Mouse (Mus musculus): ENCODE measurements at regions not wholly inside any gene's neighbourhood (a gene's known extent, or its start where the extent isn't known, plus 50 kb on each side); places are given as distances from the start of the nearest gene placed in this dataset.
"Not testable (repeated sequence)": the region's sequence is repeated elsewhere in the genome, so short reads cannot be mapped to it uniquely, and the experiment has no call there.

DNA sequence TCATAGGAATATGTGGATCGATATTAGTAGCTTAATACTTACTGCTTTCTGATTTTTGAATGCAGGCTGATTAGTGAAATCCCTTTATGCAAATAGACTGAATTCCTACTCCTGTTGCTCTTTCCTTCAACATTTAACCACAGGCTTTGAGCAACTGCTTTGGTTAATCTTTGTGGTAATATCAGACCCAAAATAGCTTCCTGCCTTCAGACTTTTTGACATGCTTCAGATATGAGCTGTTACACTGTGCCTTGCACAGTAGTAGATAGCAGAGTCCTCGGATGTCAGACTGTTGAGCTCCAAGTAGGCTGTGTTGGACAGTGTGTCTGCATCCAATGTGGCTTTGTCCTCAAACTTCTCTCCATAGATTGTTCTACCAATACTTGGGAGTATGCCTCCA lies 1020.6 kb downstream of the Adam6a start:
- no peak for DNase-seq (ENCODE audit: low spot score)

DNA sequence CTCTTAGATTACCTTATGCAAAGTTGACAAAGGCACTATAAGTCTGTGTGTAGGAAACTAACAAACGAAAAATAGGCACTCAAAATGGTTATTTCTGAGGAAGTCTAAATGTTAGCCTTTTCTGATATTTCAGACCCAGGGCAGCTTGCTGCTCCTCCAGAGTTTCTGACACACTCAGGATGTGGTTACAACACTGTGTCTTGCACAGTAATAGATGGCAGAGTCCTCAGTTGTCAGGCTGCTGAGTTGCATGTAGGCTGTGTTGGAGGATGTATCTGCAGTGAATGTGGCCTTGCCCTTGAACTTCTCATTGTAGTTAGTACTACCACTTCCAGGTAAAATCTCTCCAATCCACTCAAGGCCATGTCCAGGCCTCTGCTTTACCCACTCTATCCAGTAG lies 1039.7 kb downstream of the Adam6a start:
- no peak for DNase-seq (ENCODE audit: low spot score)

DNA sequence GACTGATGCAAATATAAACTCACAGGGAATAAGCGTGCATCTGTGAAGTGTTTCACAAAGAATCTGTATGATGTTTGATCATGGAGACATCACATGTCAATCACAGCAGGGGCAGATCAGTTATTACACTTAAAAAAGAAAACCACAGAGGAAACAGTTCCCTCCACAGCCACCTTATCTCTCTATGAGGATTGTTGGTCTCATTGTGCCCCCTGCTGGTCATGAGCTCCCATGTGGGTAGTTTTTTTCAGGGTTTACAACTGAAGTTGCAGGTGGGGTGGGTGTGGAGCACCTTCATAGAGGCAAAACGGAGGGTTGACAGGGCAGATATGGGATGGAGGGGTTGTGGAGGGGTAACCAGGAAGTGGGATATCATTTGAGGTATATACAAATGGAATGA lies 1043.5 kb downstream of the Adam6a start:
- DNase-seq (ENCODE audit: low spot score): no peak

DNA sequence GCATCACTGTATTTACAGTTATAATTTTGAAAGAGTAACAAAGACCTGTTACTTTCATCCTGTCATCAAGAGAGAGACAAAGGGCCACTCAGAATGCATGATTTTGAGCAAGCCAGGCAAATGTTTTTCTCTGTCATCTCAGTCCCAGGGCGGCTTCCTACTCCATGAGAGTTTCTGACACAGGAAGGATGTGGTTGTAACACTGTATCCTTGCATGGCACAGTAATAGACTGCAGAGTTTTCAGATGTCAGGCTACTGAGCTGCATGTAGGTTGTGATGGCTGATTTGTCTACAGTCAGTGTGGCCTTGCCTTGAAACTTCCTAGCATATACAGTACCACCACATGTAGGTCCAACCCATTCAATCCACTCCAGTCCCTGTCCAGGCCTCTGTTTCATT lies 1054.0 kb downstream of the Adam6a start:
- no peak for DNase-seq (ENCODE audit: low spot score)

GRCm38 (mm10) chr12:114609171-114609570 lies 1065.5 kb downstream of the Adam6a start:
- DNase-seq (ENCODE audit: low spot score): no peak

DNA sequence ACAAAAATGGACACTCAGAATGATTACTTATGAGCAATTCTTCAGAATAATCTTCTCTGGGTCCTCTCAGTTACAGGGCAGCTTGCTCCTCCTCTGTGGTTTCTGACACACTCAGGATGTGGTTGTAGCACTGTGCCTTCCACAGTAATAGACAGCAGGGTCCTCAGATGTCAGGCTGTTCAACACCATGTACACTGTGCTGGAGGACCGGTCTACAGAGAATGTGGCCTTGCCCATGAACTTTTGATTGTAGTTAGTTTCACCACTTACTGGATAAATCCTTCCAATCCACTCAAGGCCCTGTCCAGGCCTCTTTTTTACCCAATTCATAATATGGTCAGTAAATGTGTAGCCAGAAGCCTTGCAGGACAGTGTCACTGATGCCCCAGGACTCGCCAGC lies 1068.4 kb downstream of the Adam6a start:
- DNase-seq (ENCODE audit: low spot score): no peak

DNA sequence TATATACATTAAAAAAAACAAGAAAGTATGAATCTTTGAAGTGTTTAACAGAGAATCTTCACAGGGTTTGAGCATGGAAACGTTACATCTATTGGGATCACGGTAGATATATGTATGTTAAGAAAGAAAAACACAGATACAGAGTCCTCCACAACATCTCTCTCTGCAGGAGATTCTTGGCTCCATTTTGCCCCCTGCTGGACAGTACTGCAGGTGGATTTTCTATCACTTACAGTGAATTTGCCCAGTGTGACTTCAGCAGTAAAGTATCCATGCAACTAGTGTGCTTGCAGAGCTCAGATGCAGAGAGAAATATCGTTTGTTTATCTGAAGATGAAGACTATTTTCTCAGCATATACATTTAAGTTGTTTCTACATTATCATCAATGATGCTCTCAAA lies 1071.5 kb downstream of the Adam6a start:
- no peak for DNase-seq (ENCODE audit: low spot score)

GRCm38 (mm10) chr12:114615712-114616111 lies 1072.0 kb downstream of the Adam6a start:
- DNase-seq (ENCODE audit: low spot score): no peak

DNA sequence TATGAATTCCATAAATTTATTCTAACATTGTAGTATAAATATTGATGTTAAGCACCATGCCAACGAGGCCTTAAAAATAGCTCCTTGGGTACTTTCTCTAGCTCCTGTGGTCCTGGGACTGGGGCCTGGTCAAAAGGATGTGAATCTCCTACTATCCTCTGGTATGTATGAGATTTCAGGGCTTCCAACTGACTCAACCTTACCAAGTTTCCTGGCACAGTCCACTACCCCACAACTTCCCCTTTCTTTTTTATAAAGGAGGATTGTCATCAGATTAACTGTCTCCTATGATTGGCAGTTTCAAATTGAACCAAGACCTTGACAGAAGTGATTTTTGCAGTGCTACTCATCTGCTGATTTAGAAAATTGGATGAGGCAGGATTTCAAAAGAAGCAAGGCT lies 1097.4 kb downstream of the Adam6a start:
- no peak for DNase-seq (ENCODE audit: low spot score)

GRCm38 (mm10) chr12:114646372-114646771 lies 1102.7 kb downstream of the Adam6a start:
- no peak for DNase-seq (ENCODE audit: low spot score)

- DNase-seq (ENCODE audit: low spot score): not testable (repeated sequence)
These were observed 1106.9 kb downstream of the Adam6a start for GRCm38 (mm10) chr12:114650432-114651101.

- not testable (repeated sequence) for DNase-seq (ENCODE audit: low spot score)
These were observed 1113.4 kb downstream of the Adam6a start for GRCm38 (mm10) chr12:114657134-114657533.
